Mouse (Mus musculus): Measurements from ENCODE around the gene Llgl1.

- no peak for TF ChIP-seq EP300 (IDR thresholded peaks at IDR 0.05; ENCODE audit: insufficient read depth, low read depth, low read length)
- no peak for TF ChIP-seq CTCF (IDR thresholded peaks at IDR 0.05)
These were observed 12.5 kb downstream of the Llgl1 start for GRCm38 (mm10) chr11:60712040-60712439.
